Mouse (Mus musculus) C2C12 (cell line): ENCODE data around the gene Igfbp1.

Experiments
- CEBPB ChIP-seq: IDR thresholded peaks from one replicate; pipeline ENCODE4 v1.6.1; 2011; ENCODE audit warnings: low read depth, mild to moderate bottlenecking, control low read depth, moderate library complexity
- CTCF ChIP-seq: IDR thresholded peaks from one replicate; pipeline ENCODE4 v1.5.1; 2011; ENCODE audit not compliant: control insufficient read depth, insufficient read depth, insufficient read length
- USF1 ChIP-seq: IDR thresholded peaks from one replicate; pipeline ENCODE4 v1.6.1; 2011; ENCODE audit warnings: low read depth, mild to moderate bottlenecking, control low read depth, moderate library complexity

DNA sequence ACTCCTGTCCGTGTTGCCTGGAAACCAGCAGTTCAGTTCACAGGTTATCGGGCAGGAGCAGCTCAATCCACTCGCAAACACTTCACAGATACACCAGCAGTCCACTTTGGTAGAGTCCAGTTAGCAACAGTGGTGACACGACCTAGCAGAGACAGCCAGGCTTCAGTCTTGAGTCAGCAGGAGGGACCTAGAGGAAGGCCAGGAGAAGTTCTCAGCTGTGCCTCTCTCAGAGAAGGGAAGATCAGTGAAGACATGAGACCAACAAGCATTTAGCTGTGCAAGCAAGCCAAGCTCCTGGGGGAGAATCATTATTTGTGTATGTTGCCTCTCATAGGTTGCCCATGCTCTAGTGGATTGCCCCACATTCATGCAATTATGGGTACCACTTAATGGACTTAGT lies 30.5 kb downstream of the Igfbp1 start:
- no peak for TF ChIP-seq CTCF
- no peak for TF ChIP-seq USF1
- TF ChIP-seq CEBPB = no peak
